Mouse (Mus musculus): ENCODE results near the gene Tcf23. TPM values are rescaled to one million over a fixed set of nuclear protein-coding genes. Genes with fewer than 3 reads are reported as not detected.

Tcf23 gene
- total and polyA plus RNA-seq, 2 experiments = under 0.01 to 0.06 TPM

- H3K4me3 ChIP-seq (ENCODE audit: insufficient read depth, low read depth, low read length) = no peak overlapping the region
- 93% methylated on average over 3 of the region's 3 CpGs for WGBS
- H3K9ac ChIP-seq (ENCODE audit: low read depth, low read length) = no peak overlapping the region
- peaks cover under 1% of the 10 kb centered on the region; the same call in 1 of the 2 replicates for H3K4me1 ChIP-seq (ENCODE audit: control insufficient read depth, insufficient read depth, low read length)
- H3K27ac ChIP-seq (replicated peaks; ENCODE audit: insufficient read depth, low read depth, low read length) = no peak overlapping the region
- no peaks in the 10 kb centered on the region for H3K36me3 ChIP-seq (ENCODE audit: control insufficient read depth, insufficient read depth, low read length)
- H3K79me2 ChIP-seq (ENCODE audit: control insufficient read depth, insufficient read depth, low read length) = peaks cover 7% of the 10 kb centered on the region; the same call in 1 of the 2 replicates
- TF ChIP-seq POLR2A (IDR thresholded peaks at IDR 0.05; ENCODE audit: extremely low read depth, insufficient read depth, low read length) = no peak
- TF ChIP-seq CTCF (IDR thresholded peaks at IDR 0.05; ENCODE audit: low read depth, low read length) = no peak
- DNase-seq (ENCODE audit: extremely low read depth, low read depth, low spot score) = no peak
- no peaks in the 10 kb centered on the region for H3K27me3 ChIP-seq (ENCODE audit: control insufficient read depth, insufficient read depth, low read length)
Measured at GRCm38 (mm10) chr5:30963916-30964315, 4.5 kb upstream of the Tcf23 start.

- TF ChIP-seq POLR2A (IDR thresholded peaks at IDR 0.05; ENCODE audit: extremely low read depth, insufficient read depth, low read length) (no peak), CTCF (IDR thresholded peaks at IDR 0.05; ENCODE audit: low read depth, low read length) (no peak)
- DNase-seq (ENCODE audit: extremely low read depth, low read depth, low spot score) = peak; percentile 82
Measured at GRCm38 (mm10) chr5:30966189-30966588, 2.3 kb upstream of the Tcf23 start.

GRCm38 (mm10) chr5:30969440-30969839 lies 978 bp downstream of the Tcf23 start:
- no peak for DNase-seq (ENCODE audit: extremely low read depth, low read depth, low spot score)
- no peaks in the 10 kb centered on the region; the same call in 1 of the 2 replicates for H3K4me1 ChIP-seq (ENCODE audit: control insufficient read depth, insufficient read depth, low read length)
- no peaks in the 10 kb centered on the region for H3K27me3 ChIP-seq (ENCODE audit: control insufficient read depth, insufficient read depth, low read length)
- WGBS = 63% methylated on average over 2 of the region's 2 CpGs
- TF ChIP-seq CTCF (IDR thresholded peaks at IDR 0.05; ENCODE audit: low read depth, low read length) = no peak
- TF ChIP-seq POLR2A (IDR thresholded peaks at IDR 0.05; ENCODE audit: extremely low read depth, insufficient read depth, low read length) = no peak
- H3K27ac ChIP-seq (replicated peaks; ENCODE audit: insufficient read depth, low read depth, low read length) = no peak overlapping the region
- H3K4me3 ChIP-seq (ENCODE audit: insufficient read depth, low read depth, low read length) = no peak overlapping the region
- H3K36me3 ChIP-seq (ENCODE audit: control insufficient read depth, insufficient read depth, low read length) = no peaks in the 10 kb centered on the region
- H3K79me2 ChIP-seq (ENCODE audit: control insufficient read depth, insufficient read depth, low read length) = no peaks in the 10 kb centered on the region
- H3K9ac ChIP-seq (ENCODE audit: low read depth, low read length) = no peak overlapping the region

More at GRCm38 (mm10) chr5:30966189-30966588, 2.3 kb upstream of the Tcf23 start:
- Histone ChIP-seq H3K4me1 (ENCODE audit: control insufficient read depth, insufficient read depth, low read length) (no peaks in the 10 kb centered on the region; the same call in 1 of the 2 replicates), H3K27ac (replicated peaks; ENCODE audit: insufficient read depth, low read depth, low read length) (no peak overlapping the region), H3K27me3 (ENCODE audit: control insufficient read depth, insufficient read depth, low read length) (no peaks in the 10 kb centered on the region), H3K4me3 (ENCODE audit: insufficient read depth, low read depth, low read length) (no peak overlapping the region), H3K36me3 (ENCODE audit: control insufficient read depth, insufficient read depth, low read length) (no peaks in the 10 kb centered on the region), H3K79me2 (ENCODE audit: control insufficient read depth, insufficient read depth, low read length) (no peaks in the 10 kb centered on the region), H3K9ac (ENCODE audit: low read depth, low read length) (no peak overlapping the region)
- 29% methylated on average over 4 of the region's 4 CpGs for WGBS

- Histone ChIP-seq H3K27ac (replicated peaks; ENCODE audit: insufficient read depth, low read depth, low read length) (no peak overlapping the region), H3K9ac (ENCODE audit: low read depth, low read length) (no peak overlapping the region), H3K4me1 (ENCODE audit: control insufficient read depth, insufficient read depth, low read length) (no peaks in the 10 kb centered on the region), H3K36me3 (ENCODE audit: control insufficient read depth, insufficient read depth, low read length) (no peaks in the 10 kb centered on the region), H3K79me2 (ENCODE audit: control insufficient read depth, insufficient read depth, low read length) (no peaks in the 10 kb centered on the region), H3K27me3 (ENCODE audit: control insufficient read depth, insufficient read depth, low read length) (no peaks in the 10 kb centered on the region), H3K4me3 (ENCODE audit: insufficient read depth, low read depth, low read length) (no peak overlapping the region)
- 88% methylated on average over 9 of the region's 9 CpGs for WGBS
- DNase-seq (ENCODE audit: extremely low read depth, low read depth, low spot score) = no peak
- TF ChIP-seq POLR2A (IDR thresholded peaks at IDR 0.05; ENCODE audit: extremely low read depth, insufficient read depth, low read length) (no peak), CTCF (IDR thresholded peaks at IDR 0.05; ENCODE audit: low read depth, low read length) (no peak)
Measured at GRCm38 (mm10) chr5:30974870-30975656, 6.6 kb downstream of the Tcf23 start.

DNA sequence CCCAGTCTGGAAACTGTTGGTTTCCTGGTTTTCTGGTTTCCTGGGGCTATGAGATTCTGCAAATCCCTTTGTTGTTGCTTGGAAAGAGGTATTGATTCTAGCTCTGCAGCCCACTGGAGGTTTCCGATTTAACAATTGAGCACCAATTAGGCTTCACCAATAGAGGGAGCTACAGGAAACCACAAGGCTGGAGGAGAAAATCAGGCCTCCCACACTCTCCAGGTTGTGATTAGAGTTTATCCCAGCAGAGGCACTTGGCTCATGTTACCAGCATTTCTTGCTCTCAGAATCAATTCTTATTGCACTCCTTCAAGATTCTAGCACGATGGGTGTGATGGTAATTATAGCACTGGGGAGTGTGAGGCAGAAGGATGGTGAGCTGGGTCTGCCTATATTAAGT lies 13.9 kb downstream of the Tcf23 start:
- Histone ChIP-seq H3K4me1 (ENCODE audit: control insufficient read depth, insufficient read depth, low read length) (no peaks in the 10 kb centered on the region), H3K9ac (ENCODE audit: low read depth, low read length) (no peak overlapping the region), H3K27me3 (ENCODE audit: control insufficient read depth, insufficient read depth, low read length) (no peaks in the 10 kb centered on the region), H3K79me2 (ENCODE audit: control insufficient read depth, insufficient read depth, low read length) (no peaks in the 10 kb centered on the region), H3K36me3 (ENCODE audit: control insufficient read depth, insufficient read depth, low read length) (no peaks in the 10 kb centered on the region), H3K27ac (replicated peaks; ENCODE audit: insufficient read depth, low read depth, low read length) (no peak overlapping the region), H3K4me3 (ENCODE audit: insufficient read depth, low read depth, low read length) (no peak overlapping the region)
- TF ChIP-seq POLR2A (IDR thresholded peaks at IDR 0.05; ENCODE audit: extremely low read depth, insufficient read depth, low read length) = no peak
- peak; percentile 54 for TF ChIP-seq CTCF (IDR thresholded peaks at IDR 0.05; ENCODE audit: low read depth, low read length)
- peak; percentile 50 for DNase-seq (ENCODE audit: extremely low read depth, low read depth, low spot score)
- whole genome bisulfite sequencing = 17% methylated on average over 2 of the region's 2 CpGs
